ENCODE assay signal across 8 mouse cellular contexts in genomic region chr5:113771213-113772162, GRCm38 (mm10). TPM values are rescaled to one million over a fixed set of nuclear protein-coding genes. Genes with fewer than 3 reads are reported as not detected.
DNase-seq lines count a peak whose midpoint lies in the region; ATAC-seq lines count a peak whose summit lies in the region.

No protein-coding gene starts in this region.

- WGBS in hindbrain, embryonic 14.5 days, result under 1% methylated on average over 91 of the region's 97 CpGs

- DNase-seq in T-cell, adult 2 months (ENCODE audit: low spot score), result peak; percentile 86
- DNase-seq in cerebellum, postnatal 25 days, result peak; percentile 88 to 92
- peak; percentile 80 for DNase-seq in frontal cortex, postnatal 25 days (ENCODE audit: low spot score in 2 of 2)
- DNase-seq in hindbrain, embryonic 14.5 days (ENCODE audit: low spot score), result peak; percentile 85
- DNase-seq in layer of hippocampus, postnatal 36 days, result peak; percentile 88 to 89
- DNase-seq in lung, postnatal 36 days, result peak; percentile 94
- peak; percentile 96 for DNase-seq in retina, postnatal 1 day
- peak; percentile 88 for DNase-seq in urinary bladder, adult 2 months (ENCODE audit: low spot score)

- H3K4me3 ChIP-seq in hindbrain, embryonic 14.5 days (replicated peaks; ENCODE audit: low read length), result peak overlapping the region; percentile 82

- peak; percentile 84 for ATAC-seq in hindbrain, embryonic 14.5 days (ENCODE audit: low FRiP score)

- no peaks in the 10 kb centered on the region for H3K27me3 ChIP-seq in hindbrain, embryonic 14.5 days (ENCODE audit: control insufficient read depth, insufficient read depth, low read length)

- peaks cover 13% of the 10 kb centered on the region for H3K4me1 ChIP-seq in hindbrain, embryonic 14.5 days (replicated peaks; ENCODE audit: control insufficient read depth, insufficient read depth, low read length)

- H3K9me3 ChIP-seq in hindbrain, embryonic 14.5 days (ENCODE audit: control insufficient read depth, low read length), result no peaks in the 10 kb centered on the region

- peaks cover 39% of the 10 kb centered on the region for H3K36me3 ChIP-seq in hindbrain, embryonic 14.5 days (replicated peaks; ENCODE audit: control insufficient read depth, insufficient read depth)

- peak overlapping the region; percentile 92 for H3K9ac ChIP-seq in hindbrain, embryonic 14.5 days

- H3K27ac ChIP-seq in hindbrain, embryonic 14.5 days, result peak overlapping the region; percentile 98

- peak overlapping the region; percentile 77 for H3K4me2 ChIP-seq in hindbrain, embryonic 14.5 days (replicated peaks)

RNA-seq across cellular contexts. Expression of gene Sart3, which starts 0.8 kb away (rescaled TPM):
- polyA plus RNA-seq in hindbrain, embryonic 14.5 days (2014; fragmentation: Nextera tagmentation; extraction: Ambion mirVana), result 33.0 and 37.1 TPM in 2 replicates
- 10 to 100 TPM; 51.2 to 56.8 TPM for total RNA-seq in layer of hippocampus, postnatal 36 days (2021)
- 17.0 and 22.8 TPM in 2 replicates for polyA plus RNA-seq in urinary bladder, adult 2 months (2012; rRNA removed)

RNA-seq across cellular contexts. Expression of gene Iscu, which starts 1.1 kb away (rescaled TPM):
- 81.5 and 92.4 TPM in 2 replicates for polyA plus RNA-seq in hindbrain, embryonic 14.5 days (2014; fragmentation: Nextera tagmentation; extraction: Ambion mirVana)
- 100 to 1,000 TPM; 110 to 126 TPM for total RNA-seq in layer of hippocampus, postnatal 36 days (2021)
- 214 and 229 TPM in 2 replicates for polyA plus RNA-seq in urinary bladder, adult 2 months (2012; rRNA removed)

RNA-seq across cellular contexts. Expression of gene Tmem119, which starts 28.8 kb away (rescaled TPM):
- polyA plus RNA-seq in hindbrain, embryonic 14.5 days (2014; fragmentation: Nextera tagmentation; extraction: Ambion mirVana), result 4.8 and 5.0 TPM in 2 replicates
- total RNA-seq in layer of hippocampus, postnatal 36 days (2021), result 10 to 100 TPM; 22.0 to 25.7 TPM
- polyA plus RNA-seq in urinary bladder, adult 2 months (2012; rRNA removed), result 42.0 and 42.1 TPM in 2 replicates

RNA-seq across cellular contexts. Expression of gene Ficd, which starts 35.9 kb away (rescaled TPM):
- 7.0 and 7.5 TPM in 2 replicates for polyA plus RNA-seq in hindbrain, embryonic 14.5 days (2014; fragmentation: Nextera tagmentation; extraction: Ambion mirVana)
- 10 to 100 TPM; 11.8 to 12.6 TPM for total RNA-seq in layer of hippocampus, postnatal 36 days (2021)
- 6.2 and 7.8 TPM in 2 replicates for polyA plus RNA-seq in urinary bladder, adult 2 months (2012; rRNA removed)

RNA-seq across cellular contexts. Expression of gene 1700069L16Rik, which starts 46.9 kb away (rescaled TPM):
- polyA plus RNA-seq in hindbrain, embryonic 14.5 days (2014; fragmentation: Nextera tagmentation; extraction: Ambion mirVana), result not detected in 2 replicates
- not detected for total RNA-seq in layer of hippocampus, postnatal 36 days (2021)
- not detected in 2 replicates for polyA plus RNA-seq in urinary bladder, adult 2 months (2012; rRNA removed)

Comparison
In these comparisons a context has a peak if more than half of its experiments do, and no peak if none do; other contexts are left out.
1. Peak in every context shown above with its lines: DNase-seq, ATAC-seq, H3K4me3 ChIP-seq and H3K27ac ChIP-seq.